10 mouse cellular contexts compared by ENCODE assay signal in genomic region chr11:112781035-112781911, GRCm38 (mm10). TPM values are rescaled to one million over a fixed set of nuclear protein-coding genes. Genes with fewer than 3 reads are reported as not detected.
DNase-seq lines count a peak whose midpoint lies in the region; ATAC-seq lines count a peak whose summit lies in the region.
"Had no signal": no experiment of that assay in that cellular context is flagged by ENCODE, and none has a peak within 500 bp of the region (broad histone marks: within the 10 kb centered on the region; RNA-seq: fewer than 3 reads in every experiment).

No protein-coding gene starts in this region.

- no peaks in the 10 kb centered on the region for H3K9me3 ChIP-seq in forebrain, embryonic 10.5 days
- H3K9me3 ChIP-seq in heart, embryonic 16.5 days (replicated peaks; ENCODE audit: control insufficient read depth, low read length) = no peaks in the 10 kb centered on the region
- no peaks in the 10 kb centered on the region for H3K9me3 ChIP-seq in liver, embryonic 16.5 days (replicated peaks; ENCODE audit: control insufficient read depth, low read length)

- H3K27me3 ChIP-seq in forebrain, embryonic 10.5 days (ENCODE audit: poor library complexity, severe bottlenecking) = peaks cover 55% of the 10 kb centered on the region
- H3K27me3 ChIP-seq in heart, embryonic 16.5 days (ENCODE audit: control insufficient read depth, insufficient read depth, low read length) = peaks cover 68% of the 10 kb centered on the region
- H3K27me3 ChIP-seq in liver, embryonic 16.5 days (ENCODE audit: control insufficient read depth, insufficient read depth, low read depth, low read length) = peaks cover 81% of the 10 kb centered on the region
- H3K27me3 ChIP-seq: CH12.LX had no signal

- peaks cover 26% of the 10 kb centered on the region for H3K36me3 ChIP-seq in forebrain, embryonic 10.5 days (replicated peaks)
- no peaks in the 10 kb centered on the region for H3K36me3 ChIP-seq in heart, embryonic 16.5 days (ENCODE audit: control insufficient read depth, insufficient read depth)
- H3K36me3 ChIP-seq in liver, embryonic 16.5 days (ENCODE audit: control insufficient read depth, insufficient read depth) = no peaks in the 10 kb centered on the region

- no peak overlapping the region for H3K9ac ChIP-seq in heart, embryonic 16.5 days (ENCODE audit: low read length)
- no peak overlapping the region for H3K9ac ChIP-seq in liver, embryonic 16.5 days (ENCODE audit: low read depth, low read length)

- H3K4me3 ChIP-seq in forebrain, embryonic 10.5 days = peak overlapping the region; percentile 94
- peak overlapping the region; percentile 54 for H3K4me3 ChIP-seq in heart, embryonic 16.5 days (ENCODE audit: low read length)
- peak overlapping the region; percentile 51; the same call in 1 of the 2 replicates for H3K4me3 ChIP-seq in liver, embryonic 16.5 days (ENCODE audit: low read depth, low read length)

- peak overlapping the region; percentile 63 for H3K4me2 ChIP-seq in heart, embryonic 16.5 days (ENCODE audit: low read depth, low read length)
- H3K4me2 ChIP-seq in liver, embryonic 16.5 days (ENCODE audit: low read depth, low read length) = peak overlapping the region; percentile 60

- no peak for ATAC-seq in cerebellum, adult (ENCODE audit: insufficient number of reproducible peaks, low FRiP score, low TSS enrichment)
- ATAC-seq in heart, embryonic 16.5 days (replicated peaks; ENCODE audit: extremely low read depth, insufficient read depth, low FRiP score) = peak; percentile 9; the same call in 1 of the 2 replicates
- no peak for ATAC-seq in liver, embryonic 16.5 days (ENCODE audit: low read depth)

- H3K27ac ChIP-seq in forebrain, embryonic 10.5 days = peak overlapping the region; percentile 95
- H3K27ac ChIP-seq in heart, embryonic 16.5 days (ENCODE audit: low read length) = peak overlapping the region; percentile 32; the same call in 1 of the 2 replicates
- no peak overlapping the region for H3K27ac ChIP-seq in liver, embryonic 16.5 days (ENCODE audit: low read length)

- under 1% methylated on average over 49 of the region's 49 CpGs for WGBS in forebrain, embryonic 10.5 days
- 1% methylated on average over 49 of the region's 49 CpGs for WGBS in heart, embryonic 16.5 days
- WGBS in liver, embryonic 16.5 days (ENCODE audit: insufficient replicate concordance) = 2% methylated on average over 49 of the region's 49 CpGs

- peaks cover 74% of the 10 kb centered on the region for H3K4me1 ChIP-seq in forebrain, embryonic 10.5 days
- peaks cover 14% of the 10 kb centered on the region for H3K4me1 ChIP-seq in heart, embryonic 16.5 days (ENCODE audit: control insufficient read depth, insufficient read depth, low read length)
- H3K4me1 ChIP-seq in liver, embryonic 16.5 days (ENCODE audit: control insufficient read depth, low read depth, low read length) = no peaks in the 10 kb centered on the region; the same call in 1 of the 2 replicates

- DNase-seq in cerebellum, postnatal 4 days (ENCODE audit: low spot score in 2 of 2) = peak; percentile 38 to 69
- DNase-seq in forebrain, embryonic 10.5 days (ENCODE audit: extremely low spot score, low spot score) = peak; percentile 70
- DNase-seq in layer of hippocampus, adult 18-20 months (ENCODE audit: low spot score in 2 of 2) = peak; percentile 71 to 88
- peak; percentile 77 for DNase-seq in right cerebral cortex, adult 18-20 months
- no peak for DNase-seq in thymus, postnatal 14 days

RNA-seq across cellular contexts. Expression of gene Sox9, which starts 0.8 kb away (rescaled TPM):
- 98.1 and 108 TPM in 2 replicates for polyA plus RNA-seq in forebrain, embryonic 10.5 days (2016; fragmentation: Nextera tagmentation; extraction: Ambion mirVana)
- 19.9 and 20.0 TPM in 2 replicates for polyA plus RNA-seq in heart, embryonic 16.5 days (2015; fragmentation: Nextera tagmentation; extraction: Ambion mirVana)
- 10 to 100 TPM; 24.7 to 35.0 TPM for total RNA-seq in layer of hippocampus, adult 18-20 months (2021)
- 1.1 and 1.4 TPM in 2 replicates for polyA plus RNA-seq in liver, embryonic 16.5 days (2015; fragmentation: Nextera tagmentation; extraction: Ambion mirVana)
- total RNA-seq: CH12.LX; hematopoietic stem cell, adult 5-6 weeks had no signal
